Mouse (Mus musculus) embryo, embryonic 10 days (tissue): ENCODE data around the gene Pphln1.
"Not testable (repeated sequence)": the region's sequence is repeated elsewhere in the genome, so short reads cannot be mapped to it uniquely, and the experiment has no call there.

ENCODE experiments used
- DNase-seq: peaks from one replicate; pipeline ENCODE4 v3.0.0-alpha.2; 2015; ENCODE audit warnings: low spot score

Gene Pphln1

DNA sequence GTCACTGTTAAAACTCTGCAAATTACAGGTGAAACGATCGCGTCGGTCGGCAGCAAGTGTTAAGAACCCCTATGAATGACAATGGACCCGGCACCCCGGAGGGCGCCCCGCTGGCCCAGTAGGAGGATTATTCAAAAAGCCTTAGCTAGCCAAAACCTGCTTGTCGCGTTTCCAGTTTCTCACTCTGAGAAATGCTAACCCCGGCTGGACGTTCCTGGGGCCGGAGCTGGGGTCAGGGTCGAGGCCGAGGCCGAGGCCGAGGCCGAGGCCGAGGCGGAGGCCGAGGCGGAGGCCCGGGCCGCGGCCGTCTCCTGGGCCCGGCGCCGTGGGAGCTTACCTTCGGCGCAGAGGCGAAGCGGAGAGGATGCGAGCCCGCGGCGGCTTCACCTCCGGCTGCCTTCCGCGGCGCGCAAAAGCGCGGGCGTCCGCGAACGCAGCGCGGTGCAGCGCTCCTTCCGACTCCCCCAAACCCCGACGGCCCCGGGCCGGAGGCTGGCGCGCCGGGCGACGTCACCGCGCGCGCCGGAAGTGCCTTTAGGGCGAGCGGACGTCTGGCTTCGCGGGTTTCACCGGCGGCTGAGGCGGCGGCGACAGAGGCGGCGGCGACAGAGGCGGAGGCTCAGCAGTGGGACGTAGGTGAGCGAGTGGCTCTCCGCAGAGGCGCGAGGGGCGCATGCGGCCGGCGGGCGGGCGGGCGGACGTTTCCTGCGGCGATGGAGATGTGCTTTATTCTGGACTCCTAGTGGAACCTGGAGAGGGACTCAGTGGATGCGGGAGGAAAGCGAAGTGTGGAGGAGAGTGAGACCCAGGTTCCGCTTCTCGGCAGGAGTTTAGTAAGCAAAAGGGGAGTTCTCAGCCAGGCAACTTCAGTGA is at the start of gene Pphln1, which contains the start of gene Zcrb1:
Gene Pphln1 (plus strand): TSS at position 525 of the 873 bp plus-strand sequence.
Gene Zcrb1 (minus strand): TSS at position 509 of the 873 bp plus-strand sequence.
- DNase-seq: peak; percentile 89

DNA sequence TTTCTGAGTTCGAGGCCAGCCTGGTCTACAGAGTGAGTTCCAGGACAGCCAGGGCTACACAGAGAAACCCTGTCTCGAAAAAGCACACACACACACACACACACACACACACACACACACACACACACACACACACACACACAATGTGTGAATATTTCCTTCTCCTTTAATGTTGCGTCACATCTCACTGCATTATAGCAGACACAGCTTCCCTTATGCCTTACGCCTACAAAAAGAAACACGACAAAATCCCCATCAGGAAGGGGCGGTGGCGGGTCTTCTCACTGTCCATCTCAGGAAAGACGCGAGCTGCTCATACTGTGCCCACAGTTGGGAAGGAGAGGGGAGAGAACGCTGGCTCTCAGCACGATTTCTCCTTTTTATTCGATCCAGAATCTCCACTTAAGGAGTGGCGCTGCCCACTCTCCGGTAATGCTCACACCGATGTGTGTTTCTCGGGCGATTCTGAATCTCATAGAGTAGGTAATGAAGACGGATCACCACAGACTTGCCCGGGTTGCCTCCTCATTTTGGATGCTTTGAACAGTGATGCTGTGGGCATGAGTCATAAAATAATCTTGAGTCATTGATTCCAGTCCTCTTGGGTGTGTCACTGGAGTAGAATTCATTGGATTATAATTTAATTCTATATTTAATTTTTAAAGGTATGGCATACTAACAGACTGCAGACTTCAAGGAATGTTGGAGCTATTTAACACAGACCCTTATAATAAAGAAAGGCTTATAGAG is 39.6 kb upstream of the Pphln1 start:
- no peak for DNase-seq

DNA sequence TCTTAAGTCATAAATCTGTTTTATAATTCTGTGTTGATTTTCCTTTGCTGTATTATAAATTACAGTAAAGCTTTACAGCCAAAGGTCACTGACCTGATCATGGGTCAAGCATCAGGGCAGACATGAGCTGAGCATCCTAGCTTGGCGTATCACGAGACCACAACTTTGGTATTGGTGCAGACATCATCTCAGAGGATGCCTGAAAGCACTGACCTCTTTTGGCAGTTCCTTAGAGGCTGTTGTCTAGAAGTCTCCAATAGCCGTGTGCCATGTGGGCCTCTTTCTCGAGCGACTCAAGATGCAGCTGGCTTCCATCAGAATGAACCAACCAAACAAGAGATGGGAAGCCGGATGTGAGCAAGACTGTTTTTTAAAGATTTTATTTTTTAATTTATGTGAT is 32.6 kb upstream of the Pphln1 start:
- DNase-seq: no peak

DNA sequence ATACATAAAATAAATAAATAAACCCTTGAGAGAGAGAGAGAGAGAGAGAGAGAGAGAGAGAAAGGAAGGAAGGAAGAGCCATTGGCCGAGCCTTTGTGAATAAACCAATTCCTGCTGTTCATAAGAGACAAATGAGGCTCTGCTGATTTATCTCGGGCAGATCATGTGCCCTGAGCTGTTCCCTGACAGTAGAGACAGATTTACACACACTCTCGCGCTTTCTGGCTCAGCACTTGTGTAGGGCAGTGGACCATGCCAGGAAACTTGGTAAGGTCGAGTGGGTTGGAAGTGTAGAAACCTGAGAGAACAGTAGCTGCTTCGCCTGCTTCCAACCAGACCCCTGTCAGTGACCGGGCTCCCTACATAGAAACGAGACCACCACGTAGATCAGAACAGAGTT is 29.6 kb upstream of the Pphln1 start:
- no peak for DNase-seq

DNA sequence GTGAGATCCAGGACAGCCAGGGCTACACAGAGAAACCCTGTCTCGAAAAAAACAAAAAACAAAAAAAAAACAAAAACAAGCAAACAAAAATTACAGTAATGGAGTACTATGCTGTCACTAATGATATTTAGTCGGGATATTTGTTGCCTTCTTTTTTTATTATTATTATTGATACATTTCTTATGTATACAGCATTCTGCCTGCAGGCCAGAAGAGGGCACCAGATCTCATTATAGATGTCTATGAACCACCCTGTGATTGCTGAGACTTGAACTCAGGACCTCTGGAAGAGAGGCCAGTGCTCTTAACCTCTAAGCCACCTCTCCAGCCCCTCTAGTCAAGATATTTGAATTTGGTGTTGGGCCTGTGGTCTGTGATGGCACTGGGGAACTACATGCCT is 26.3 kb upstream of the Pphln1 start:
- DNase-seq: no peak

DNA sequence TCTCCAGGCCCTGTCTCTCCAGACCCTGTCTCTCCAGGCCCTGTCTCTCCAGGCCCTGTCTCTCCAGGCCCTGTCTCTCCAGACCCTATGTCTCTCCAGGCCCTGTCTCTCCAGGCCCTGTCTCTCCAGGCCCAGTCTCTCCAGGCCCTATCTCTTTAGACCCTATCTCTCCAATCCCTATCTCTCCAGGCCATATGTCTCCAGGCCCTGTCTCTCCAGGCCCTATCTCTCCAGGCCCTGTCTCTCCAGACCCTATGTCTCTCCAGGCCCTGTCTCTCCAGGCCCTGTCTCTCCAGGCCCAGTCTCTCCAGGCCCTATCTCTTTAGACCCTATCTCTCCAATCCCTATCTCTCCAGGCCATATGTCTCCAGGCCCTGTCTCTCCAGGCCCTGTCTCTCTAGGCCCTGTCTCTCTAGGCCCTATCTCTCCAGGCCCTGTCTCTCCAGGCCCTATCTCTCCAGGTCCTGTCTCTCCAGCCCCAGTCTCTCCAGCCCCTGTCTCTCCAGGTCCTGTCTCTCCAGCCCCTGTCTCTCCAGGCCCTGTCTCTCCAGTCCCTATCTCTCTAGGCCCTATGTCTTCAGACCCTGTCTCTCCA is 25.5 kb upstream of the Pphln1 start:
- not testable (repeated sequence) for DNase-seq

DNA sequence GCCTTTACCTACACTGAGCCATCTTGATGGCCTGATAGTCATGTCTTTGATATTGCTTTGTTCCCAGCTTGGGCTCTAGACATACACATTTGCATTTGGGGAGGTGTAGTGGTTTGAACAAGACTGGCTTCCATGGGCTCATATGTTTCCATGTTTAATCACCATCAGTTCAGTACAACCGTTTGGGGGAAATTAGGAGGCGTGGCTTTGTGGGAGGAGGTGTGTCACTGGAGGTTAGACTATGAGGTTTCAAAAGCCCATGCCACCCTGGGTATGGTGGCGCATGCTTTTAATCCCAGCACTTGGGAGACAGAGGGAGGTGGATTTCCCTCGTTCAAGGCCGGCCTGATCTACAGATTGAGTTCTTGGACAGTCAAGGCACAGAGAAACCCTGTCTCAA is 22.5 kb upstream of the Pphln1 start:
- DNase-seq: no peak

DNA sequence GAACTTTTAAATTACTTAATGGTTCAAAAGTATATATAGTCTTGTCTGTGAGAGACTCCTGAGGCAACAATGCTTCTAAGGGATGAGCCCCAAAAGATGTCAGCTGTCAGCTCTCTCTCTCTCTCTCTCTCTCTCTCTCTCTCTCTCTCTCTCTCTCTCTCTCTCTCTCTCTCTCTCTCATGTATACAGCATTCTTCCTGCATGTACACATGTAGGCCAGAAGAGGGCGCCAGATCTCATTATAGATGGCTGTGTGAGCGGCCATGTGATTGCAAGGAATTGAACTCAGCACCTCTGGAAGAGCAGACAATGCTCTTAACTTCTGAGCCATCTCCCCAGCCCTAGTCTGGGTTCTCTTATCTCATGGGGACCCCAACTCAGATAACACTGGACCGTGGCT is 19.0 kb upstream of the Pphln1 start:
- DNase-seq: no peak

DNA sequence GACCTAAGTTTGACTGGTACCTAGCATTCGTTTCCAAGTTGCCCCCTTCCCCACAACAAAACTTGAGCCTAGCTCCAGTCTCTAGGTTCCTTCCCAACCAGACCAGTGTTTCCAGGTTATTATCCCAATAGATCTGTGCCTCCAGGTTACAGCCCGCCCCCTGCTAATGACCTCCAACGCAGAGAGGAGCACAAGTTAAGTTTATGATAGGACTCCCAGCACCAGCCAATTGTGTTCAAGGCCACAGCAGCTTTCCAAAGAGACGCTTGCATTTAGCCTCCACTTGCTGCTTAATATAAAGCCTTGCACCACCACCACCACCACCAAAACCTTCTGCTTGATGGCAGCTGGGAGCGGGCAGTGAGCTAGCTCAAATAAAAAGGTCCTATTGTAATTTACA is 16.8 kb upstream of the Pphln1 start:
- no peak for DNase-seq

DNA sequence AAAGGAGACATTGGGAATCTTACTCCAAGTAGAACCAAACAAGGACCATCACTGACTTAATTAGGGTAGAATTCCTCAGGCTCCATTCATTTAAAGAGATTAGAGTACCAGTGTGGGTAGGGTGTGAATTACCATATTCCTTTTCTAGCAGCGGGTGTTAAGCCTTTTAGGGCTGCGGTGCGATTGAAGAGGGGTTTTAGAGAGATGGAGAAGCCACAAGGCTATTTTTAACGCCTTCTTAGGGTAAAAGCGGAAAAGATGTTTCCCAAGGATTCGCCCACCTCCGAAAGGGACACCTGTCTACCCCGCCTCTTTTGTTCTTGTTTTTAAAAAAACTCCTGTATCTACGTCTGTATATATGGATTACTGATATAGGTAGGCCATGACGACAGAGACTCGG is 881 bp upstream of the Pphln1 start:
- DNase-seq: no peak

DNA sequence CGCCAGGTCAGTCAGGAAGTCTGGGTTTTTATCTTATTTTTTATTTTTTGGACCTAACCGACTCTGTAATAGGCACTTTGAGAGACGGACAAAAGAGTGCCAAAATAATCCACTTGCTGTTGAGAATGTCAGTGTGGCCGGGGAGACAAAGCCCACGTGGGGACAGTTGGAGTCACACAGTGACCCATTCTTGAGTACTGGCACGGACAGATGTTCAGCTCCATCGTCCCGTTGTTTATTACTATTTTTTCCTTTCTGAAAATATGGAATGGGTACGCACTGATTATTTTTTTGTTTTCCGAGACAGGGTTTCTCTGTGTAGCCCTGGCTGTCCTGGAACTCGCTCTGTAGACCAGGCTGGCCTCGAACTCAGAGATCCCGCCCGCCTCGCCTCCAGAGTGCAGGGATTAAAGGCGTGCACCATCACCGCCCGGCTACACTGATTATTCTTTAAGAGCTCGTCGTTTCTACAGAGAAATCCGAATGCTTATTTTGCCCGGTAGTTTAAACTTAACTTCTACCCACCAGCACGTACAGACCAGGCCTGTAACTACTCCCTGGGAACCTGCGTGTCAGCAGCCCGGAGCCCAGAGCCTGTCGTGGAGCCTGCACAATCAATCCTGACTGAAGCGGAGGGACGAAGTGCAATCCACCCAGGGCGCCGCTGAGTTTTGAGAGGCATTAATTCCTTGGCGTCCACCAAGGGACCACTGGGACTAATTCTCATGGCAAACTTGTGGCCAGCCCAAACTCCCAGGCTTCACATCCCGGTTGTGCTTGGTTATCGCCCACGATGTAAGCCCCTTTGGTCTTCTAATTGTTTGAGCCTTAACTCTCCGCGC is 770 bp downstream of the Pphln1 start:
- peak; percentile 35 for DNase-seq

DNA sequence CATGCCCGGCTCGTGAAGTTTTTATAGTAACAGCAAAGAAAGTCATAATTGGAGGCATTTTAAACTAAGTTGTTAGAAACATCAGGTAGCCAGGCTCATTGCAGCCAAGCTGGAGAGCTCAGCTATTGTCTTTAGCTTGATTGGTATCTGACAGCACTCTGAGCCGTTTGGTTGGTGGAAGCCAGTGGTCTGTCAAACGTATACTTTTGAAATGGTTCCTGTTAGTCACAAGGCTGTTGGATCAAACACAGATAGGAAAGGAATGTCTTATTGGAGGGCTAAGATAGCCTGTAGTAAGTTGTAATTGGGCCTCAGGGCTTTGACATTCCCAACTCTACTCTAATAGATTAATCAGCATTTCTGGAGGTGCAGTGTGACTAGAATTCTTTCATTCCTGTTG is 3.3 kb downstream of the Pphln1 start:
- no peak for DNase-seq

DNA sequence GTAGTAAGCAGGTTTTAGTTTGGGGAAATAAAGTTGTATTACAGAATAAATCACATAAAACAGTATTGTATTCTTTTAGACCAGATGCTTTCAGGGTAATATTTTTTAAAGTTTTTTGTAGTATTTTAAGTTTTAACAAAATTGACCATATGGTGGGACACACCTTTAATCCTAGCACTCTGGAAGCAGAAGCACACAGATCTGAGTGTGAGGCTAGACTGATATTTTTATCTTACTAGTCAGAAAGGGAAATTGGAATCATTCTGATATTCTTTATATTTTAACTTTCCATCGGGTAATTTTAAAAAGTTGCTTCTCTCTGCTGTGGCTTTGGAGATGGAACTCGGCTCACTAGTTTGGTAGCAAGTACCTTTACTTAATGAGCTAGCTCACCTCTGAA is 4.6 kb downstream of the Pphln1 start:
- no peak for DNase-seq

DNA sequence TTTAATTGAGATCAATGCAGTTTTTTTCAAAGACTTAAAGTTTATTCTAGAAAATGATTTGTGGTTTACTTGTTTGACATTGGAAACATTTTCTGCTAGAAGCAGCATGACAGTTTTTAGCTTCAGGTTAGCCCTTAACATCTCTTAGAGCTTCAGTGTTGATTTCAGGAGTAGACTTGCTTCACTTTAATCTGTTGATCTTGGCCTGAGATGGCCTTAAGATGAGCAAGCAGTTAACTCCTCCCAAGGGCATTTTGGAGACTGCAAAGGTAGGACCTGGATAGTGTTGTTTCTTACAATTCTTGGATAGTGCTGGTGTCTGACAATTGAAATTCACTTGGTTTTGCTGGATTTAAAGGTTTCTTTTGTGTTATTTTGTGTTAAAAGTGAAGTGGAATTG is 6.7 kb downstream of the Pphln1 start:
- DNase-seq: no peak

DNA sequence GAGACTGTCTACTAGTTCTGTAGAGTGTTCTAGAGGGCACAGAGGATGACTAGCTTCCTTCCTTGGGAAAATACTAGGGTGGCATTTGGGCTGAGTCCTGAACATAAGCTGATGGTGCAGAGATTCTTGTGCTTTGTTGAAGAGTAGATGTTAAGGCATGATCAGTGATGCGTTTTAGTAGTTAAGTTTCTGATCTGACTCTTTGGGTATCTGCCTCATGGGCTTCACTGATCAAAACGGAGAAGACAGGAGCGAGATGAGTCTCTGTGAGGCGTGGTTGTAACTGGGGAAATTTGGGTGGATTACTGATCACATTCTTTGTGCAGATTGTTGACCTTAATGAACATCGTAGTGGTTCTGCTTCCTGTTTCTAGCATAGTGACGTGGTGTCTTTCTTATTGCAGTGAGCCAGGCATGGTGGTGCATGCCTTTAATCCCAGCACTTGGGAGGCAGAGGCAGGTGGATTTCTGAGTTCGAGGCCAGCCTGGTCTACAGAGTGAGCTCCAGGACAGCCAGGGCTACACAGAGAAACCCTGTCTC is 7.4 kb downstream of the Pphln1 start:
- no peak for DNase-seq

DNA sequence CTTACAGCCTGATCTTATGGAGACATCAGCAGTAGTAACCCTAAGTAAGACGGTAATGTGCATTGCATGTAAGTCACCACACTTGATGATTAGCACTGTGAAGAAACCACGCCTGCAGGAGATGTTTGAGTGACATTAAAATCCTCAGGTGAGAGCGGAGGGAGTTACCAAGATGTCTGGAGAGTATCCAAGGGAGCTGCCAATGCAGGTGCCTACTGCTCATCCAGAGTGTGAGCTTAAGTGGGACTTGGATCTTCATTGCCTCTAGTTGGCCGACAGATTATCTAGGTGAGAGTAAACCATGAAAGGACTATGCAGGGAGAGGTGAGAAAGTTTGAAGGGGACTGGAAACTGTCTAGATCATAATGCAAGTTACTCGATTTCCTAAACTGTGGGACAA is 8.3 kb downstream of the Pphln1 start:
- no peak for DNase-seq

DNA sequence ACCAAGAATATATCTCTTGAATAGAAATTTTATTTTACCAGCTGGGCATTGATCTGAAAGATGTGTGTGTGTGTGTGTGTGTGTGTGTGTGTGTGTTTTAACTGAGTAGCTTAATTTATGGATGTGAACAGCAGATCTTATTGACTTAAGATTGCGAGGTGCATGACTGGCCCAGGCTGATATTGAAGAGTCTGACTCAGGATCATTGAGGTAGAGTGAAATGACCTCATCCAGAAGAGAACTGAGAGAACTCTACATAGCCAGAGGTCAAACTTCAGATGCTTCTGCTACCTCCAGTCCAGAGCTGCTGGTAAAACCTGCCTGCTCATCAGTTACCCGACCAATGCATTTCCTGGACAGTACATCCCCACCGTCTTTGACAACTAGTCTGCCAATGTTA is 14.3 kb downstream of the Pphln1 start:
- DNase-seq: no peak

DNA sequence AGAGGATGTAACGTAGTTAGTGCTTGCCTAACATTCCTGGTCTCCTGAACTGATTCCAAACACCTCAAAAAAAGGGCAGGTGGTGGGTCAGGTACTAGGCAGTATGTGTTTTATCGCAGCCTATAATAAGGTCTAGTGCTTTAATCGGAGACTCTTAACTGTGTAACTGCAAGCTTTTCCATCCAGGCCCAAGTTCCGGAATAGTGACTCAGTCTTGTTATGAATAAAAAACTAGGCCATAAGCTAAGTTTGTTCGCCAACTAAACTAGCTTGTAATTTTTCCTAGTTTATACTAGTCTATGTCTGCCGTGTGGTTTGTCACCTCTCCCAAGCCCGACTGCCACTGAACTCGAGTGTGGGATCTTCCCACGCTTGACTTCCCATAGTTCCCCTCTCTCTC is 16.3 kb downstream of the Pphln1 start:
- DNase-seq: no peak

DNA sequence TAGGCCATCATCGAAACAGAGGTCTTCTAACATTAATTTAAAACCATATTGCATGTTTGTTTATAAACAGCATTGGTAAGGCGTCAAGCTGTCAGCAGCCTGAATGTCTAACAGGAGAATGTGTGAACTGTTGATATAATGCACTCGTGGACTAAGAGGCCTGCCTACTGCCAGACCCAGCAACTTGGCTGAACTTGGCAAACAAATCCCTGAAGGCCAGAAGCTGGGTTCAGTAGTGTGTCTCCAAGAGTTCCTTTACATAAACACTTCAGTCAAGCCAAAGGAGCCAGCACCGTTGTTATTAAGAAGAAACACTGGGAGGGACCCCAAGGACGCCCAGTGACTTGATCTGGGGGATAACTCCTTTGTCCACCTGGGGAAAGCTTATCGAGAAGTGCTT is 18.1 kb downstream of the Pphln1 start:
- DNase-seq: no peak

DNA sequence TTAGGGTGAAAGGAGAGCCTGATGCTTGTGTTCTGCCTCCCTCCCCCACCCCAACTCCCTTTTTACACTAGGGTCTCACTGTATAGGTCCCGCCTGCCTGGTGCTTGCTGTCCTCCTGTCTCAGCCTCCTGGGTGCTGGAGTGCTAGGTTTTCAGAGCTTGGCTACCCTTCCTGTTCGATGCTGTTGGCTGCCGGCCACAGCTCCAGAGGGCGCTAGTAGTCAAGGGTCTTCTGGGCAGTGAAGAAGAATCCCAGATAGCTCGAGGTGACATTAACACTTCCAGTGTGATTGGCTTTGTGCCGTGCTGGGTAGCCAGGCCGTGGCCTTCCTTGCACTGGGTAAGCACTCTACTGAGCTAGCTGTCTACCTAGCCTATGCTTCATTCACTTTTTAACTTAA is 22.4 kb downstream of the Pphln1 start:
- no peak for DNase-seq

DNA sequence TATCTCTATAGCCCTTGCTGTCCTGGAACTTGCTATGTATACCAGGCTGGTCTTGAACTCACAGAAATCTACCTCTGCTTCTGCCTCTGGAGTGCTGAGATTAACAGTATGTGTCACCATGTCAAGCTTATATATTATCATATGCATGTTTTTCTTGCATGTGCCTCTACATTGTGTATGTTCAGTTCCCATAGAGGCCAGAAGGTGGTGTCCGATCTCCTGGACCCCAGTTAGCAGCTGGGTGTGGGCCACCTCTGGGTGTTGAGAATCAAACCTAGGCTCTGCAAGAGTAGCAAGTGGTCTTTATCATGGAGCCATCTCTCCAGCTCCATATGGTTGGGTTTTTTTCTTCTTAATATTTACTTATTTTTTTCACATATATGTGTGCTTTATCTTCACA is 24.4 kb downstream of the Pphln1 start:
- no peak for DNase-seq

DNA sequence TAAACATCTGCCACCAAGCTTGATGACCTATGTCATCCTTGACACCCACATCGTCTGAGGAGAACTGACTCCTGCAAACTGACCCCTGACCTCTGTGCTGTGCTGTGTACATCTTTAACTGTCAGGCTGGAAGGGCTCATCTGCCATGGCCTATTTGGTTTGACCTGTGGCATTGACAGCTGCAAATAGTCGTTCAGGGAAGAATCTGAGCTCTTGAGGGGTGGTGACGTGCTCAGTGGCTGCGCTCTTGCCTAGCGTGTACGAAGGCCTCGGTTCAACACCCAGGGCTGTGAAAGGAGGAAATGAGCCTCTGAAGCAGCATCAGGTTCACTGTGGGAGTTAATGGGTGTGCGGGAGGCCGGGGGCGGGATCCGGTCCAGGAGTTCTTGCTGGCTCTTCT is 35.7 kb downstream of the Pphln1 start:
- DNase-seq: peak; percentile 78
